Mouse (Mus musculus) kidney, postnatal 0 days (tissue): ENCODE measurements at regions not wholly inside any gene's neighbourhood (a gene's known extent, or its start where the extent isn't known, plus 50 kb on each side); places are given as distances from the start of the nearest gene placed in this dataset.

Experiments
- ATAC-seq: fragments of 200-750 bp; cut with Nextera tagmentation; replicated peaks from 2 replicates; pipeline ENCODE4 v1.8.0; 2017; ENCODE audit warnings: low read depth, moderate number of reproducible peaks, moderate TSS enrichment, moderate library complexity; ENCODE audit not compliant: low FRiP score
- DNase-seq: peaks from one replicate; pipeline ENCODE4 v3.0.0-alpha.2; 2016; ENCODE audit warnings: low spot score
- H3K27ac ChIP-seq: fragments of 300-500 bp; sonication (generic); 2 replicates; pipeline ENCODE4 v1.5.1; 2014; ENCODE audit warnings: mild to moderate bottlenecking
- H3K27me3 ChIP-seq: fragments of 300-500 bp; sonication (generic); 2 replicates; pipeline ENCODE4 v1.6.1; 2014; ENCODE audit warnings: low read length, mixed read lengths; ENCODE audit not compliant: insufficient read depth
- H3K36me3 ChIP-seq: fragments of 300-500 bp; sonication (generic); 2 replicates; pipeline ENCODE4 v1.6.1; 2014; ENCODE audit warnings: low read length, mixed read lengths; ENCODE audit not compliant: insufficient read depth
- H3K4me1 ChIP-seq: fragments of 300-500 bp; sonication (generic); replicated peaks from 2 replicates; pipeline ENCODE4 v1.6.1; 2014; ENCODE audit warnings: antibody characterized with exemption, low read length, mixed read lengths; ENCODE audit not compliant: insufficient read depth
- H3K4me2 ChIP-seq: fragments of 300-500 bp; sonication (generic); 2 replicates; pipeline ENCODE4 v1.6.1; 2014; ENCODE audit warnings: mild to moderate bottlenecking, low read length, moderate library complexity, mixed read lengths
- H3K4me3 ChIP-seq: fragments of 300-500 bp; sonication (generic); replicated peaks from 2 replicates; pipeline ENCODE4 v1.5.1; 2014; ENCODE audit warnings: low read depth, low read length
- H3K9ac ChIP-seq: fragments of 300-500 bp; sonication (generic); 2 replicates; pipeline ENCODE4 v1.6.1; 2014; ENCODE audit warnings: low read depth, low read length
- H3K9me3 ChIP-seq: fragments of 300-500 bp; sonication (generic); replicated peaks from 2 replicates; pipeline ENCODE4 v1.6.1; 2016; ENCODE audit warnings: low read length, inconsistent platforms, mixed read lengths
- CTCF ChIP-seq: IDR thresholded peaks from 2 replicates; pipeline ENCODE4 v1.5.1; 2016; ENCODE audit warnings: antibody characterized with exemption, low read depth, mild to moderate bottlenecking, moderate library complexity
- WGBS: fragments of 180-500 bp; shearing (Covaris S2); extraction: QIAGEN DNeasy Blood & Tissue Kit; methylation state at CpG from one replicate; pipeline ENCODE4 v1.1.7; 2014; 5-methylcytosine and 5-hydroxymethylcytosine counted together

DNA sequence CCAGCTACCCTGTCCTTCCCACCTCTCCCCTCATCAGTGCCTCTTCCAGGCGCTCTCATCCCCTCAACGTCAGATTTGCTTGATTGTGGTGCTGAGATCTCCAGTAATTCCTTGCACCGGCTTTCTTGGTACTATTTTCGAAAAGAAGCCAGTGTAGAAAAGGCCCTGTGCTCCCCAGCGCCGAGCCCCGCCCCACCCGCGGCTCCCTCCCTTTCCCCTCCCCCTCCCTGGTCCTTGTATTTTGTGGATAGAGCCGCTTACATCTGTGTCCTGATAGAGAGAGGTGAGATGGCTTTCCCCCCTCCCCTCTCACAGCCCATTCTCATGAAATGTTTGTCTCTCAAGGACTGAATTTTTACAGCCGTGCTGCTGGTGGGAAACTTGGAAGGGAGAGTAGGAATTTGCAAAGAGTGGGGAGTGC lies 273.2 kb upstream of the Zfp507 start:
- ATAC-seq: no peak
- no peaks in the 10 kb centered on the region for H3K4me1 ChIP-seq
- 0 out of 2 replicates have a peak overlapping the region, but pooled peaks have one; percentile 12 for H3K4me2 ChIP-seq
- H3K27ac ChIP-seq: no peak overlapping the region
- H3K4me3 ChIP-seq: no peak overlapping the region
- no peak overlapping the region for H3K9ac ChIP-seq
- H3K27me3 ChIP-seq: no peaks in the 10 kb centered on the region
- DNase-seq: peak; percentile 72
- H3K36me3 ChIP-seq: no peaks in the 10 kb centered on the region
- H3K9me3 ChIP-seq: no peaks in the 10 kb centered on the region
- TF ChIP-seq CTCF: no peak
- 6% methylated on average over 11 of the region's 11 CpGs for WGBS

DNA sequence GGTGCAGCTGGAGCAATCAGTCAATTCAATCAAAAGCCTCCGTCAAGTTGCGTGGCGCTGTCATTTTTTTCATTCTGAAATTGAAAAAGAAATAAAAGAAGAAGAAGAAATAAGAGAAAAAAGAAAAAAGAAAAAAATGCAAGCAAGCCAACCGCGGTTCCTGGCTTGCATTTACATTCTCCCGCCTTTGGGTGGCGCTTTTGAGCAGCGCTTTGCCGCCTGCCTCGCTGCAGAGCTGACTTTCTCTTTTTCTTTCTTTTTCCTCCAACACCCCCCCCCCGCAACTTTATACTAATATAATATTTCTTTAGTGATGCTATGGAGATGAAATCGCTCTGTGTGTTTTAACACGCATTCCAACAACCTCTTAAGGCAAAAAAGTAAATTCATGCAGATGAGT lies 269.0 kb upstream of the Zfp507 start:
- ATAC-seq (no peak), DNase-seq (peak; percentile 61)
- Histone ChIP-seq H3K9me3 (no peaks in the 10 kb centered on the region), H3K36me3 (no peaks in the 10 kb centered on the region), H3K9ac (no peak overlapping the region), H3K27me3 (no peaks in the 10 kb centered on the region), H3K4me3 (peak overlapping the region; percentile 11; the same call in 1 of the 2 replicates), H3K4me2 (peak overlapping the region; percentile 46), H3K4me1 (no peaks in the 10 kb centered on the region), H3K27ac (no peak overlapping the region)
- peak; percentile 82 for TF ChIP-seq CTCF
- WGBS: 9% methylated on average over 13 of the region's 13 CpGs

DNA sequence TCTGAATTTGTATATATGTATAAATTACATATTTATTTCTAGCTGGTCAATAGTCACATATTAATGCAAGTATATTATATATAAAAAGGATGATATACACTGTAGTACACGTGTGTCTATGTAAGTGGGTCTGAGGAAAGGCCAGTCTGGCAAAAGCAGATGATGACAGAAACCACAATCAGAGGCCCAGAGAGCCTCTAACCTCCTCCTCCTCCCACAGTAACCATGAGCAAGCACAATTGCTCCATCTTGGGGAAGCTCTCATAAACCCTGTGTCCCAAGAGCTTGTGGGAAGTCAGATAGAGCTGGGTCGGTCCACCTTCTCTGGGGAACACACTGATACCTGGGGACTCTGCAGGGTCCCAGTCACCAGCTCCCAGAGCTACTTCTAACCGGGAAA lies 263.9 kb upstream of the Zfp507 start:
- no peak for ATAC-seq
- no peak for TF ChIP-seq CTCF

DNA sequence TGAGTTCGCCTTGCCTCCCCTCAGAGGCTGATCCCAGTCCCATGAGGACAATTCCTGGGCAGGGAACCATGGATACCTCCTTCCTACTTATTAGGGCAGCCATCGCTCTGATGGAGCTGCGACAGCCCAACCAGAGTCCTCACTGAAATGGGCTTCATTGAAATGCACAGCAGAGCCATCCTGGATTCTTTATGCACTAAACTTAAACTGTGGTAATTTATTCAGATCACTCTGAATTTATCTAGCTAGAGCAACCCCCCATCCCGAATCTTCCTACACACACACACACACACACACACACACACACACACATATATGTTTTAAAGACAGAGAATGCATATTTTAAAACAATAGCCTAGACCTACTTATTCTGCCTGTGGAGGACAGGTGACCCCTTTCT lies 258.9 kb upstream of the Zfp507 start:
- Histone ChIP-seq H3K9ac (no peak overlapping the region), H3K27ac (no peak overlapping the region), H3K4me2 (no peak overlapping the region), H3K9me3 (no peaks in the 10 kb centered on the region), H3K36me3 (no peaks in the 10 kb centered on the region), H3K27me3 (no peaks in the 10 kb centered on the region), H3K4me1 (no peaks in the 10 kb centered on the region), H3K4me3 (no peak overlapping the region)
- TF ChIP-seq CTCF: no peak
- ATAC-seq (no peak), DNase-seq (no peak)
- 91% methylated on average over 4 of the region's 4 CpGs for whole genome bisulfite sequencing

More for the DNA sequence above, 263.9 kb upstream of the Zfp507 start:
- Histone ChIP-seq H3K36me3 (no peaks in the 10 kb centered on the region), H3K27ac (no peak overlapping the region), H3K9ac (no peak overlapping the region), H3K4me3 (no peak overlapping the region), H3K4me2 (no peak overlapping the region), H3K4me1 (no peaks in the 10 kb centered on the region), H3K27me3 (no peaks in the 10 kb centered on the region), H3K9me3 (no peaks in the 10 kb centered on the region)
- DNase-seq: no peak
- 72% methylated on average over 3 of the region's 3 CpGs for WGBS

DNA sequence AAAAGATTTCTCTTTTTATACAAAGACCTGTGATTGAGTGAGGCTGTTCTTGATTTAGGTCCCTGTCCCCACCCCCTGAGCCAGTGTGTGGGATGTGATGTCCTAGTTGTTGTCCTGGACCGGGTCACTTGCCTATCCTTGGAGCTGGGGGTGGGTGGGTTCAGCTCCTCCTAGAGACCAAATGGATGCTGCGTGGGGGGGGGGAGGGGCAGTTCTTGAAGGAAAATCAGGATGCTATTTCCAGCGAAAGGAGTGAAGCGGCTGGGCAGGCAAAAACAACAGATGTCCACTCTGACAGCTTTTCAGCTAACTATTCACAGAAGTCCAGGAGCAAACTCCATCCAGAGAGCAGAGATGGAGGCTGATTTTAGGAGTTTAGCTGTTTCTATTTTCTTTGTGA lies 257.6 kb upstream of the Zfp507 start:
- WGBS: 34% methylated on average over 4 of the region's 4 CpGs
- DNase-seq: no peak
- no peak overlapping the region for H3K27ac ChIP-seq
- no peak overlapping the region for H3K4me2 ChIP-seq
- no peak overlapping the region for H3K4me3 ChIP-seq
- H3K9me3 ChIP-seq: no peaks in the 10 kb centered on the region
- H3K36me3 ChIP-seq: no peaks in the 10 kb centered on the region
- H3K27me3 ChIP-seq: no peaks in the 10 kb centered on the region
- H3K4me1 ChIP-seq: no peaks in the 10 kb centered on the region
- TF ChIP-seq CTCF: no peak
- no peak overlapping the region for H3K9ac ChIP-seq
- ATAC-seq: no peak

DNA sequence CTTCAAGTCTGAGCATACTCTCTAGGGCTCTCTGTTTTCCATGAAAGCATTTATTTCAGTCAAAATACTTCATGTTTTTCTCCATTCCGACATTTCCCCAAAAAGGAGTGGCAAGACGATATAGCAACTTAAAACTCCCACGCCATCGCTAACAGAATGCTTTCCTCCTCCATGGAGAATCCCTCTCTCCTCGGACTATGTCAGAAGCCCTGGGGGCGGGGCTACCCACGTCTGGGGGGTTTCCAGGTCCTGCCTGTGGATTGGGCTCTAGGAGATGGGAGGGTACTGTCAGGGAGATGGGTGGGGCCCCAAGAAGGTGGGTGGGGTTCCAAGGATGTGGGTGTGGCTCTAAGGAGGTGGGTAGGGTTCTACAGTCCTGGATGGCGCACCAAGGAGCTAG lies 243.2 kb upstream of the Zfp507 start:
- H3K36me3 ChIP-seq: no peaks in the 10 kb centered on the region
- DNase-seq (no peak), ATAC-seq (no peak)
- H3K4me2 ChIP-seq: no peak overlapping the region
- no peak for TF ChIP-seq CTCF
- H3K4me3 ChIP-seq: no peak overlapping the region
- H3K9ac ChIP-seq: no peak overlapping the region
- no peaks in the 10 kb centered on the region for H3K9me3 ChIP-seq
- no peaks in the 10 kb centered on the region for H3K27me3 ChIP-seq
- no peaks in the 10 kb centered on the region for H3K4me1 ChIP-seq
- no peak overlapping the region for H3K27ac ChIP-seq
- 72% methylated on average over 8 of the region's 8 CpGs for WGBS

DNA sequence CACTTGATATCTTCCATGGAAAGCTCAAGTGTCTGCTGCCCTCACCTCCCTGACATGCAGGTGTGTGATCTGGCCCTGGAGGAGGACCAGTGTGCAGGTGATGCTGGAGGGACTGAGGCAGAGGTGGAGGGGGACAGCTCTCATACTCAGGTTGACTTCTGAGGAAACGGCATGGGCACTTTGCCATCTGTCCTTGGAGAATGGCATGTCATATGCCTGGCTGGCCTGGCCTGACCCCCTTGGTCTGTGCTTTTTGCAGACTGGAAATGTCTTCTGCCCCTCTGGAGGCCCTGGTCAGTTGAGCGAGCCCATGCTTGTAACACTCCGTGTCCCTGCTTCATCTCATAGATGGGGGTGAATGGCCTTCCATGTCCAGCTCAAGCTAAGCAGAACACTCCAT lies 229.1 kb upstream of the Zfp507 start:
- no peak for TF ChIP-seq CTCF
- ATAC-seq (no peak), DNase-seq (no peak)
- H3K4me1 ChIP-seq: no peaks in the 10 kb centered on the region
- no peak overlapping the region for H3K4me3 ChIP-seq
- WGBS: 95% methylated on average over 3 of the region's 3 CpGs
- H3K9ac ChIP-seq: no peak overlapping the region
- no peaks in the 10 kb centered on the region for H3K9me3 ChIP-seq
- H3K27me3 ChIP-seq: no peaks in the 10 kb centered on the region
- H3K27ac ChIP-seq: no peak overlapping the region
- H3K36me3 ChIP-seq: no peaks in the 10 kb centered on the region
- no peak overlapping the region for H3K4me2 ChIP-seq
